Mouse (Mus musculus) spleen, postnatal 36 days (tissue): ENCODE measurements around the gene Usp35.

Experiments used
- DNase-seq, 2 experiments: peaks; one replicate each; pipeline ENCODE4 v3.0.0; 2022; ENCODE audit warnings: low spot score in 2 of 2, mixed read lengths in 1 of 2

Gene Usp35

DNA sequence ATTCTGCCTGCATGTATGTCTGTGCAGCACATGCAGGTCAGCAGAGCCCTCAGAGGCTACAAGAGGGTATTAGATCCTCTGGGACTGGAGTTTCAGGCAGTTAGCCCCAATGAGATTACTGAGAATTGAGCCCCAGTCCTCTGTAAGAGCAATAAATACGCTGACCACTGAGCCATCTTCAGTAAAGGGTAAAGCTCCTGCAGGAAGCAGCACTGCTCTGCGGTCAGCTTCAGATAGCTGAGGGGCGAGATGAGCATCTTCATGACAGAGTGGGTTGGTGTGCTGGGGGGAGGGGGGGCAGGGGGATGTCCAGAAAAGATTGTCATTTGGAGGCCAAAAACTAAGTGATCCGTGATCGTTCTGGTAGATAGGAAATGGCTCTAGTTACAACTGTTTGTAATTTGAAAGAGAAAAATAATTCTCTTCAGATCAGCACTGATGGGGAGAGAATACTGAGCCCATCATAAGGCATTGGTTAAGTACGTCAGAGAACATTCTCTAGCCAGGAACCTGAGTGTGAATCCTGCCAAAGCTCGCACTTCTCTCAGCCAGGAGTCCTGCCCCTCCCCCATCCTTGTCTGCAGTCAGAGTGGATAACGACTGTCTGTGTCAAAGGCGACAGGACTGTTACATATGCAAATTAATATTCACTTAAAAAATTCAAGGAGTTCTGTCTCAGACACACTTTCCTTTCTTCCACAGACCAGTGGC is 14.4 kb upstream of the Usp35 start:
- no peak for DNase-seq

DNA sequence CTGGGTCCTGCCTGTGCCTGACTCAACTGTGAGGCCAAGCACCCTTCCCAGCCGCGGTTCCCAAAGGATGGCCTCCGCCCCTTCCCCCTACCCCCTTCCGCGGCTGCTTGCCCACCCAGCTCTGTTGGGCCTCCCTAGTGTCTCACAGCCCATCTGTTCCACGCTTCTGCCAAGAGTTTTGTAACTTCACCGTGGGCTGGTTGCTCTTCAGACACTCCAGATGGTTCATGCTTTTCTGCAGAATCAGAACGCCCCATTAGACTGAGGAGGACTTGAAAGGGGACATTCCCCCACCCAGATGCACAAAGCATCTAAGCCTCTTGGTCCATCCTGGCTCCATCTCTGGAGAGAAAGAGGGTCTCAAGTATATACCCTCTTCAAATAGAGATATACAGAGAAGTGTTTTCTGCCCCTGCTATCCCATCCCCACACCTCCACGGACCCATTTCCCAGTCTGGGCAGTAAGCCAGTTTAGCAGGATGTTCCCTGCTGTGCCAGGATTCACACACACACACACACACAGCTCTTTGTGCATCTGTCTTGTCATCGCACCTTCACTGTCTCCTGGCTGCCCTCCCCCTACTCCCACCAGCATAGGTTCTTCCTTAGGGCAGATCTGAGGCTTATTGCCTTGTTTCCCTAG is 13.5 kb upstream of the Usp35 start:
- DNase-seq = no peak

DNA sequence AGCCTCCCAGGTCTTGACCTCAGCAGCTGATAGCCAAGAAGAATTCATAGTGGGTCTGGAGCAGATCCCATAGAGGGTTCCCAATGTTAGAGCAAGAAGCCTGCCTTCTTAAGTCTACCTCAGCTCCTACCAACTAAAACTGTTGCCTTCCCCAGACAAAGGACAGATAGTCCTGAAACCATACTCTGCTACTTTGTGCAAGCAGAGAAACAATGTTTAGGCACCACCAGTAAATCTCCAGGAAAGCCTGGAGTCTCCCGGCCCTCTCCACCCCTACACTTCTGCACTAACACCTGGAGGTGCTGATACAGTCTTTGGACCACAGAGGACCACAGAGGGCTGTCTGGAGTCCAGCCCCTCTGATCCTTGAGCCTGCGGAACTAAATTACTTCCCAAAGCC is 12.8 kb upstream of the Usp35 start:
- no peak for DNase-seq

DNA sequence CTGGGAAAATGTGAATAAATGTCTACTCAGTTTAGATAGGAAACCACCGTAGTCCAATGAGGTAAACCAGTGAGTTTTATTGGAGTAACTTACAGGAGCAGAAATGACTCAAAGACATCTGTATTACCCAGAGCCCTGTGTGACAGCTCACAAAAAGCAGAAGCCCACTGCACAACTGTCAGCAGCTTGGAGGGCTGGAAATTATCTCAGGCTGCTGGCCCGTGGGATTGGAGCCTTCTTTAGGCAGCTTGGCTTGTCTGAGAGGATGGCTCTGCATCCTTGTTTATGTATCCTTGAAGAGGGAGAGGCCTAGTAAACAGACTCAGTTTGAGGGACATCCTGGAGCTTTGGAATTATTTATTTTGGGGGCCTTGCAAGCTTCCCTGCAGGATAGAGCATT is 11.1 kb upstream of the Usp35 start:
- no peak for DNase-seq

DNA sequence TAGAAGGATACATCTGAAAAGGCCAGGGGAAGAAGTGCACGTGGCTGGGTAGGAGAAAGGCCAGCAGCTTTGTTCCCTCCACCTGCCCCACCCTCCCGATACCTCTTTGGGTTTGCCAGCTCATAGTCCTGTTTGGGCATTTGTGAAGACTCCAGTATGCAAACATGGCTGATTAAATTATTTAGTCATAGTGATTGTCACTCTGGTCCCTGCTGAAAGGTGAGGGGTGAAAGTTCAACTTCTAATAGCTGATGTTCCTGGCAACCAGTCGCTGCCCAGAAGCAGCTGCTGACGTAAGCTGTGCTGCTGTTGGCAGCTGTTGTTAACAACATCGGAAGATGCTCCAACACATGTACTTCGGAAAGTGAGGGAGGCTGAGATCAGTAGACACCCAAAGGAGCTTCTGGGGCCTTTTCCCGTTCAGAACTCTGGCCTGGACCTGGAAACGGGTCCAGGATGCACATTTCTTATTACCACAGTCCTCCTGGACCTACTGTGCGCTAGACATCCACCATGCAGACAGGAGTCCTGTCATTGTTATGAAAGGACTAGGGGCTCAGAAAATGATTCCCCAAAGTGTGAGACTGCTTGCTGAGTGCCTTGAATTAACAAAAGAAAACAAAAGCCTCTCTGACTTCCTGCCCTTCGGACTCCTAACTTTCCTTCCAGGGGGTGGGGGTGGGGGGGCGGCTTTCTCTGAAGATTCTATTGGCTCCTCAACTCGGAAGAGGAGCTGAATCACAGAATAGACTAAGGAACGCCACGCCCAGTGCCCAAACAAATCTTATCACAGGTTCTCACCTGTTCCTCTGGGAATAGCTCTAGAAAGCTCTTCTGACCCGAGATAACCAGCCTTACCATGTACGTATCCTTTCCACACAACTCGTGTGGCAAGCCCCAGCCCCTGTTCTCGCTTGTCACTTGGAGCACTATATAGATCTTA is 9.4 kb upstream of the Usp35 start:
- no peak for DNase-seq

DNA sequence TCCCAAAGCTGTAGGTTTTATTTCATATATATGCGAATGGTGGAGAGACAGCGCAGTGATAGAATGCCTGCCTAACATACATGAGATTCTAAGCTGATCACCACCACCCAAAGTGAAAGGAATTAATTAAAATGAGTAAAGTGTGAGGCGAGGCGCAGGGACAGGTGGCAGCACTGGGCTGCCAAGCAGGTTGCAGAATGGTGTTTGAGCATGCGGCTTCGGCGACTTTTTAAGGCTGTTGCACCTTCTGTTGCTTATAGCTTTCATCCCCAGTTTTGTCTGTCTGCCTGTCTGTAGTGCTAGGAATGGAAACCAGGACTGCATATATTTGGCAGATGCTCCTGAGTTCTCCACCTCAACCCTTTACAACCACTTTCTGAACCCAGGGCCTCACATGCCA is 7.8 kb upstream of the Usp35 start:
- no peak for DNase-seq

DNA sequence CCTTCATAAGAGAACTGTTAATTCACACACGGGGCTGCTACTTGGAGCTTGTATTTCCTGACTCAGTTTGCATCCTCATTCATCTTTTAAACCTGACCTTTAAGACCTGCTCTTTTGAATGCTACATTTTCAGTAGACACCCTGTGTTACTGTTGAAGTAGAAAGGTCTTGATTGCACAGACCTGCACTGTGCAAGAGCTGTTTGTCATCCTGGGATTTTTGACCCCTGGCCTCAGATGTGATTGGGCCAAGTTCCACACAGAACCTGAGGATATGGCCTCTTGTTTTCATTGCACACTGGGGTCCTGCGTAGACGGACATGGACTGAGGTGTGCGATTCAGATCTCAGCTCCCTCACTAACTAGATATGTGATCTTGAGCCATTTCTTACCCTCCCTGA is 6.8 kb upstream of the Usp35 start:
- DNase-seq = no peak

DNA sequence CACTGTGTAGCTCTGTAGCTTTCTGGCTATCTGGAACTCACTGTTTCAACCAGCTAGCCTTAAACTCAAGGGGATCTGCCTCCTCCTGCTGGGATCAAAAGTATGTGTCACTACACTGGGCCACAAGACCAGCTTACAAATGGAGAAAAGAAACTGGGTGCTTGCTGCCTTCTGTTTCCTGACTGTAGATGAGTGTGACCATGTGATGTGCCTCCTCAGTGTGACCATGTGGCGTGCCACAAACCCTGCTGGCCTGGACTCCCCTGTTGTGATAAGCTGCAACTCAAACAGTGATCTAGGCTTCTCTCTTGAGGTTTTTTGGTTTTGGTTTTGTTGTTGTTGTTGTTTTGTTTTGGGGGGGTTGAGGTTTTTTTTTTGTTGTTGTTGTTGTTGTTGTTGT is 4.9 kb upstream of the Usp35 start:
- DNase-seq = no peak

DNA sequence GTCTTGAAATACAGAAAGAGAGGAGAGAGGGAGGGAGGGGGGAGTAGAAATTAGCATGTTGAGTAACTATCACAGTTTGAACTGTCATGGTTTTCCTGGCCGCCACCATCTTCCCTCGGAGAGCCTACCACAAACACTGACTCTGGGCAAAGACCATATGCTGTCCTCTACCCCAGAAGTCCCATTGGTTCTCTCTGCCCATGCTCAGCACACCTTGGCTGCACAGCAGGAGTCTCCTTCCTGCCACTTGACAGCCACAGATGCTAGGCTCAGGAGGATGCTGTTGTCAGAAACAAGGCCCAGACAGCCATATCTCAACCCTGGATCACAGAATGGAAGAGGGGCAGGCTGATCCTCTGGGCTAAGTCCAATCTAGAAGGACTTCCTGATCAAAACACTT is 2.6 kb upstream of the Usp35 start:
- no peak for DNase-seq

DNA sequence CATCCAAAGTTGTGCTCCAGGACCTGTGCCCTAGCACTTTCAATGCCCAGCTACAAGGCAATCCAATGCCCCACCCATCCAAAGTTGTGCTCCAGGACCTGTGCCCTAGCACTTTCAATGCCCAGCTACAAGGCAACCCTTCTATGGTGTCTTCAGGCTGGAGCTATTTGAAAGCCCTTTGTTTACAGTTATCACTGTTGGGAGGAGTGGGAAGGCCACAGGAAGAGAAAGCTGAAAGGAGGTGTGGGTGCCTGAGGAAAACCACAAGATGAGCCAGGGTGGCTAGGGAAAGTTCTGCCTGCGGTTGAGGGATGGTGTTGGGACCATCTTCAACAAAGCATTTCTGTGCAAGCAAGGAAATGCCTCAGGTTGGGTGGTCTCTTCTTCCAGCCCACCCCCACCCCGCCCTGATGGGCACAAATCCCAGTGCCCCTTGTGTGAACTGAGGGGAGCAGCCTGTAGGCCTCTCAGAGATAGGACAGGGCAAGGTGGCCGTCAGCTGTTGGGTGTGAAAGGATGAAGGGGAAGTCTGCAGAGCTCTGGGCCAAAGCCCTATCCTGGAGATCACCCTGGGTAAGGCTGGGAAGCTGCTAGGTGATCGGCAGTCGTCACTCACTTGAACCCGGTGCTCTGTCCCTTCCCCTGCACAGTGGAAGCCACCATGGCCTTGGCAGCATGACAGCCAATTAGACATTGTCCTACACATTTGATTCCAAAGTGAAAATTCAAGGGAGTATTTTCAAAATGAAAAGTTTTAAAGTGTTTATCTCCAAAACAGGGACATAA is 1.5 kb upstream of the Usp35 start:
- no peak for DNase-seq

DNA sequence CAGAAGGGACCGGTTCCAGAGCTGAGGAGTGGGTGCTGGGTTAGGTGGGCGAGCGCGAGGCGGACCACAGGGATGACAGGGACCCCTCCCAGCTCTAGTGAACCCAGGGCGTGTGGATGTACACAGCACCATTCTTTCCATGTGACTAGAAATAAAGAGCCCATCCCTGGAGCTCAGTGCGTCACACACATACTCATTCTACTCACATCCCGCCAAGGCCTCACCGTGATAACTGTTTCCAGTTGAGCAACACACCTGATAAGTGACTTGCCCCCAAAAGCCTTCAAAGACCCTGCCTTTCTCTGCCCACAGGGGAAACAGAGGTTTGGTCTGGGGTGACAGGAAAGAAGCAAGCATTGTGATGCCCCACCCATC is 834 bp upstream of the Usp35 start:
- no peak for DNase-seq

DNA sequence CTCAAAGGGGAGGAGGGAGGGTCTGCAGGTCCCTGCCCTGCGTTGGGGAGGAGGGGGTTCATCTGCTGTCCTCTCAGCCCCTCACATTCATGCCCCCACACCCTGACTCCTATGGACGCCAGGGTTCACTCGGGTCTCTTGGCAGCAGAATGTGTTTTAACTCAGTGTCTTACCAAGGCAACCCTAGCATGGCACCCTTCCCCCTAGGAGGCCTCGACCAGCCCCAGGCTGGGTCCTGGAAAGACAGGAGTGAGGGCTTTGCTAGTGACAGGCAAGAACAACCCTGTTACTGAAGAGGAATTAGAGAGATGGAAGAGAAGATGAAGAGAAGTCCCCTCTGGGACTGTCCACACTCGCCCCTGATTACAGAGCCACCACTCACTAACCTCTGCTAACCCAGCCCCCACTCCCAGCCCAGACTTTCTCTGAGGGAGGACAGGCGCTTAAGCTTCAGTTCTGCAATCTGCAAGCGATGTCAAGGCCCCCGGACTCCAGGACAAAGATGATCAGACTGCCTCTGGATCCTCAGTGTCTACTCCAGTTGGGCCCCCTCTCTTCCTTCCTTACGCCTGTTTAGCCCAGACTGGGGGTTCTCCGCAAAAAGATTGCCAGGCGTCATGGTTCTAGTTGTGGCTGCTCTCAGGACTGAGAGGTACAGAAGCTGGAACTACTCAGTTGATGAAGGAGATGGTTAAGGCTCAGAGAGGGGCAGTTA is 732 bp downstream of the Usp35 start:
- no peak for DNase-seq

DNA sequence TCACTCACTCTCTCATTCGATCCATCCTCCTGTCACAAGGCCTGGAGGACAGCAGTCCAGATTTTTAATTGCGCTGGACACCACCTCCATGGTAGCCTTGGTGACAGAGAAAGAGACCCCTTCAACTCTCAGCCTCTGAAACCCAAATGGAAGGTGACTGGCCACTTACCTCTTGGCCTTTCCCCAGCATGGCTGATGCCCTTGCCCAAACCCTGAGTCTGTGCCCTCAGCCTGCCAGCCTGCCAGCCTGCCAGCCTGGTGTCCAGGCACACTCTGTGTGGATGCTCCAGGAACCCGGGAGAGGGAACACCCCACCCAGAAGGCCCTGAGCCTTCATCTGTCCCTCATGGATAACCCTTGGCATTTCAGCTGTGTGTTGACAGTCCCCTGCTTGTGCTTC is 2.1 kb downstream of the Usp35 start:
- no peak for DNase-seq

DNA sequence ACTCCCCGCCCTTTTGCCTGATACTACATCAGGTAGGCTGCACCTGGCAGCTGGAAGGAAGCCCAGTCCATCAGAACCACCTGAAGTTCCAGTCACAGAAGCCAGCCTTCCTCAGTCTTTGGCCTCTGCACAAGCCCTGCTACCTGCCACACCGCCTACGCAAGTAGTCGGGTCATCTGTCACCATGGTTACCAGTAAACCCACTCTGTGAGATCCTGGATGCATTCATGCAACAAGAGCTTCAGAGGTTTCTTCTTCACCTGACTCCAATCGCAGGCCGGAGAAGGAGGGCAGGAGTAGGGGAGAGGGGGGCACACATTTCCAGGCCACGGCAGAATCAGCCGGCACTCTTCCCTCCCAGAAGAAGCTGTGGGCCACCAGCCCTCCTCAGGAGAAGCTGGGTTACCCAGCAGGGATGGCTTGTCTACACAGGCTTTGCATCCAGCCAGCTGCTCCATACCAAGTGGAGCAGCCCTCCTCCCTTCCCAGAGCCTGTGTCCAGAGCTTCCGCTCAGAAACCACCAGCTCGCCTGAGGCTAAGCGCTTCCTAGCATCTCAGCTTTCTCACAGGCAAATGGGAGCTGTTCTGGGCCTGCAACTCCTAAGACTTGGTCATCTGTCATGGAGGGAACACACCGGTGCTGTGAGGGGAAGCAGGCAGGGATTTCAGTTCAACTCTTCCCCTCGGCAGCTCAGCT is 2.8 kb downstream of the Usp35 start:
- DNase-seq = no peak

DNA sequence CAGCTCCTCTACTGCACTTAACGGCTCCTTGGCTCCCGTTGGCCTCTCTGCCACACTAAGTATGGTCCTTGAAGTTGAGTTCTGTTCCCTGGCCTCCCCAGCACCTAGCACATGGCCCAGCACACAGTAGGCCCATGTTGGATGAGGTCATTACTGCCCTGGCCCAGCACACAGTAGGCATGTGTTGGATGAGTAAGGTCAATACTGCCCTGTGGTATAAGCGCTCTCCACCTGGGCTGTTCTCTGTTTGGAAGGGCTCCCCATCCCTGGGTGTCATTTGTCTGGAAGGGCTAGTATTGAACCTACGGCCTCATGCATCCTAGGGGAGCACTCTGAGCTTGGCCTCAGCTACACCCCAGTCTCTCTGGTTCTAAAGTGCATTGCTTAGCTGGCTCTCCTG is 4.4 kb downstream of the Usp35 start:
- DNase-seq = no peak

DNA sequence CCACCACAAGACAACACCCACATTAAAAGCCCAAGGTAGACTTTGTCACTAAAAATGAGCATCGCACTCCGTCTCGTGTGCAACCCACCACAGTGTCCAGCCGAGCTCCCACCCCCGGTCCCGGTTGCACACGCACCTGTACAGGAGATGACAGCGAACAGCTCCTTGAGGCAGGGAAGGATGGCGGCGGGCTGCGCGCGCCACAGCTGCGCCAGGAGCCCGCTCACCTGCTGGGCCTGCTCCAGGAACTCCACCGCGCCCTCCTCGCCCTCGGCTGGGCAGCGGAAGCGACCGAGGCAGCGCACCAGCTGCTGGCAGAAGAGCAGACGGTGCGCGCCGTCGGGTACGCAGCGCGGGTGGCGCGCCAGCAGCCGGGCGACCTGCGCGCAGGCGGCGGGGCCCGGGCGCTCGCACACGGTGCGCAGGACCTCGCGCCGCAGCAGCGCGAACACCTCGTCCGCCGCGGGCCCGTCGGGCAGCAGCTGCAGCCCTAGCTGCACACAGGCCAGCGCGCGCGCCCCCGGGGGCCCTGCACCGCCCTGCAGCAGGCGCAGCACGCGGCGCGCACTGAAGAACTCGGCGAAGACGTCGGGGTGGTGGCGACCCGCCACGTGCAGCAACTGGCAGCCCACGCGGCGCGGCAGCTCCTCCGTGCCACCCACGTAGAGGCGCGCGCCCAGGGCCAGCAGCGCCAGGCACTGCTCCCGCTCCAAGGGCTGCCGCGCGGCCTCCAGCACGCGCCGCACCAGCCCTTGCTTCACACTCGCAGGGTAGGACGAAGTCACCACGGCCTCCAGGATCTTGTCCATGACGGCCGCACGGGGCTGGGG is 6.4 kb downstream of the Usp35 start:
- DNase-seq = no peak

DNA sequence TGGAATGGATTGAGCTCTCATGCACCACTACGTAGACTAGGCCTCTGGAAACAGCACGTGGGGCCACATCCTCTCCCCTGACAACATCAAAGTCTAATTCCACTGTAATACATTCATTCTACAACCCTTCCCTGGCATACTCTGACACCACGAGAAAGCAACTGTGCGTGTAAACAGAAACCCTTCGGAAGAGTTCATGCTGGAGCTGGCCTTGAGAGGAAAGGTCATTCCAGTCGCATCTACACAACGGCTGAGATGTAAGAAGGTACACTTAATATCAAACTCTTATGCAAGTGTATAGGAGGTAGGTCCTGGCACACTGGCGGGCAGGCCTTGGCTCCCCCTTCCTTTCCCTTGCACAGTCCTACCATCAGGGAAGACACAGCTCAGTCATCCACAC is 7.5 kb downstream of the Usp35 start:
- DNase-seq = no peak

DNA sequence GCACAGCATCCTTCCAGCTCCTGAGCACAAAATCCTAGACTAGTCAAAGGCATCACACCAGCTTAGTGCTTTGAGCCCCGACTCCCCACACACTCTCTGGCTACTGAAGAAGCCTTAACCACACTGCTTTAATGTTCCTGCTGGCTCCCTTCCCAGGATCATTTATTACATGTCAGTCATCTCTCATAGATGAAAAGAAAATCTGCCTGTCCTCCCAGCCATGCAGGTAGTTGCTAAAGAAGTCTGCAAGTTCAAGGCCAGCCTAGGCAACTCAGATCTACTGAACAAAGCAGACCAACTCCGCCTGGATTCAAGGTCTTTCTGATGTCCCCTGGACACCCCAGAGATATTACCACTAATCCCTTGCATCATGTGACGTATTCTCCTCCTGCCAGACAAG is 14.1 kb downstream of the Usp35 start:
- DNase-seq = no peak

DNA sequence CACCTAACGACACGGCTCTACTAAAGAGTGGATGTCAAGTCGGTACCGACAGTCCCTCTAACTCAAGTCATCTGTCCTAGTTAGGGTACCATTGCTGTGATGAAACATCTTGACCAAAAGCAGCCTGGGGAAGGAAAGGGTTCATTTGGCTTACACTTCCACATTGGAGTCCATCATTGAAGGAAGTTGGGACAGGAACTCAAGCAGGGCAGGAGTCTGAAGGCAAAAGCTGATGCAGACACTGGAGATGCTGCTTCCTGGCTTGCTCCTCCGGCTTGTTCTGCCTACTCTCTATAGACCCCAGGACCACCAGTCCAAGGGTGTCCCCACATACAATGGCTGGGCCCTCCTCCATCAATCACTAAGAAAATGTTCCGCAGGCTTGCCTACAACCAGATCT is 16.2 kb downstream of the Usp35 start:
- DNase-seq = no peak

DNA sequence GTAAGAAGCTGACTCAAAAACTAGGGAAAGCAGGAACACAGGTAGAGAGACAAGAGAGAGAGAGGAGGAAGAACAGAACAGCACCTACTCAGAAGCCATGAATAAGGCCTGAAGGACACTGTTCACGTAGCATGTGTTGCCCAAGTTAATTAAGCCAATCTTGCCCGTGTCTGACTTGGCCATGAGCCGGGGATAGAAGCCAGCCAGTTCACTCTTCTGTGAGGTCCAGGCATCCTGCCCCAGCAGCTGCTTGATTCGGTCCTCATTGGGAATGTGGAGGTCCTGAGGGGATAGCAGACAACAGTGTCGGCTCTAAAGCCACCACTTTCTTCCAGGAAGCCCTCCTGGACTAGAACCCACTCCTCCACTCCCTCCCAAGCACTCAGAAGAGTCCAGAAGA is 17.2 kb downstream of the Usp35 start:
- no peak for DNase-seq
